Mouse (Mus musculus): ENCODE data around the gene Olfr1294.

DNA sequence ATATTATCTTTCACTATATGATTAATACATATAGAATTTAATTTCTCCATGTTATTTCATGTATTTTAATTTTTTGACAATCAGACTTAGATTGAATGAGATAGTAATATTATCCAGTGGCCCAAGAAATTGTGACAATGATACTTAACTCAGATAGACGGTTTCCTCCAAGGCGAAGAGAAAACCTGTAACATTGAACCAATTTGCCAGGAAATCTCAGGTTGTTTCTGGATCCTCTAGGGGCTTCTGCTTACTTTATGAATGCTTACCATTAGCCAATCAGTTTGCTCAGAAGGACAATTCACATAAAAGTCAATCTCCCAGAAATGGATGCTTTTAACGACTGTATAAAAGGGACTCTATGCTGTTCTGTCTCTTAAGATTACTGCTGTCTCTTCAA, 43.2 kb downstream of the Olfr1294 start, which contains the start of gene Olfr1291-ps1:
- TF ChIP-seq CTCF (IDR thresholded peaks at IDR 0.05; ENCODE audit: control insufficient read depth, insufficient read depth, insufficient replicate concordance, low read depth, low read length) (no peak), POLR2A (IDR thresholded peaks at IDR 0.05; ENCODE audit: control insufficient read depth, low read depth, low read length) (no peak)

All from testis, adult 2 months (tissue).